Mouse (Mus musculus) layer of hippocampus, adult 2 months (tissue): ENCODE results near the gene Rhbdf2. TPM values are rescaled to one million over a fixed set of nuclear protein-coding genes. Genes with fewer than 3 reads are reported as not detected.

ENCODE experiments used
- DNase-seq, 2 experiments: peaks; one replicate each; pipeline ENCODE4 v3.0.0; 2022; ENCODE audit warnings: low spot score in 2 of 2
- H3K27ac ChIP-seq: fragments of 200-600 bp; 2 replicates; pipeline ENCODE4 v1.8.1; 2022
- H3K4me3 ChIP-seq: fragments of 200-600 bp; 2 replicates; pipeline ENCODE4 v1.8.1; 2022; ENCODE audit warnings: mild to moderate bottlenecking
- CTCF ChIP-seq: fragments of 200-600 bp; conservative IDR thresholded peaks from 2 replicates; pipeline ENCODE4 v1.8.1; 2022; ENCODE audit warnings: antibody characterized with exemption, mild to moderate bottlenecking, moderate library complexity
- total RNA-seq, 2 experiments: library from RNA; stranded (reverse); gene quantifications; 2 replicates each; pipeline ENCODE4 v1.2.3; 2021

Rhbdf2 gene
- total RNA-seq, 2 experiments from 2014 or later = 1.4 to 1.6 TPM

GRCm38 (mm10) chr11:116656348-116657191, 29.8 kb upstream of the Rhbdf2 start:
- Histone ChIP-seq H3K27ac (peak overlapping the region; percentile 90), H3K4me3 (no peak overlapping the region)
- no peak for TF ChIP-seq CTCF
- DNase-seq = no peak

GRCm38 (mm10) chr11:116654255-116654821, 27.5 kb upstream of the Rhbdf2 start, which contains the start of gene Cygb:
Gene Cygb, minus strand, starts transcription at chr11:116654313.
- peak within 1 kb of the TSS; percentile 72 for H3K4me3 ChIP-seq
- no peak for TF ChIP-seq CTCF
- DNase-seq = no peak
- H3K27ac ChIP-seq = peak within 1 kb of the TSS; percentile 93

DNA sequence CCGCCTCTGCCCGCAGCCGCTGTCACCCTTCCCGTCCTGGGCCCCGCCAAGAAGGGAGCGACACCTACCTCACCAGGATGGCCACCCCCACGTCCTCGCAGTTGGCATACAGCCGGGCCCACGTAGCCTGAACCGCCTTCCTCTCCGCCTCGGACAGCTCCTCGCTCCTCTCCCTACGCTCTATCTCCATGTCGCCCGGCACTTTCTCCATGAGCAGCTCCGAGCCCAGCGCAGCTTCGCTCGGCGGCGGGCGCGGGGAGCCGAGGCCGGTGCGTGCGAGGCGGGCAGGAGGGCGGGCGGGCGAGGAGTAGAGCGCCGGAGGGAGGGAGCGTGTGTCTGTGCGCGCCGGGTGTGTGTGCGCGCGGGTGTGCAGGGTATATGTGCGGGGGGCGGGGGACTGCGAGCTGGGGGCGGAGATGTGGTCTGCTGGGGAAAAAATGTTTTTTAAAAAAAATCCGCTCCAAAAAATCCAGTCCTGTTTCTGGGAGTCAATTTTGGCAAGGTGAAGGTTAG, 26.9 kb upstream of the Rhbdf2 start:
- no peak for TF ChIP-seq CTCF
- peak in 1 of 2 experiments; percentile 64 for DNase-seq
- H3K27ac ChIP-seq = peak overlapping the region; percentile 93
- H3K4me3 ChIP-seq = peak overlapping the region; percentile 72

DNA sequence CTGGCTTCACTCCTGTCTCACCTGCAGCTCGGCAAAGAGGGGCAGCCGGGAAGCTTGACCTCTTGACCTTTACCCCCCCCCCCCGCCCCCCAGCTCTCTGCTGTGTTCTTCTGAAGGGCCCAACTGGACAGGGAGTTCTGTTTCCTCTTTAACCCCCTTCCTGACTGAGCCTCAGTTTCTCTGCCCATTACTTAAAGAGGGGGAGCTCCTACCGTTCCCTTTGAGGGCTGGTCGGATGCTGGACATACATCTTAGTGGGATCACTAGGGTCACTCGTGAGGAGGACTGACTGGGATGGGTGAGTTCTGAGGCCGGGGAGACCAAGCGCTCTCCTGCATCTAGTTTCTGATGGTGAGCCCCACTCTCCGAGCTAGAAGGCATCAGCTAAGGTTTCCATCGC, 26.4 kb upstream of the Rhbdf2 start, which contains the start of gene Prcd:
Gene Prcd (plus strand): TSS at position 301 of the 400 bp plus-strand sequence.
- peak within 1 kb of the TSS; percentile 93 for H3K27ac ChIP-seq
- peak within 1 kb of the TSS; percentile 72 for H3K4me3 ChIP-seq
- no peak for TF ChIP-seq CTCF
- DNase-seq = no peak

DNA sequence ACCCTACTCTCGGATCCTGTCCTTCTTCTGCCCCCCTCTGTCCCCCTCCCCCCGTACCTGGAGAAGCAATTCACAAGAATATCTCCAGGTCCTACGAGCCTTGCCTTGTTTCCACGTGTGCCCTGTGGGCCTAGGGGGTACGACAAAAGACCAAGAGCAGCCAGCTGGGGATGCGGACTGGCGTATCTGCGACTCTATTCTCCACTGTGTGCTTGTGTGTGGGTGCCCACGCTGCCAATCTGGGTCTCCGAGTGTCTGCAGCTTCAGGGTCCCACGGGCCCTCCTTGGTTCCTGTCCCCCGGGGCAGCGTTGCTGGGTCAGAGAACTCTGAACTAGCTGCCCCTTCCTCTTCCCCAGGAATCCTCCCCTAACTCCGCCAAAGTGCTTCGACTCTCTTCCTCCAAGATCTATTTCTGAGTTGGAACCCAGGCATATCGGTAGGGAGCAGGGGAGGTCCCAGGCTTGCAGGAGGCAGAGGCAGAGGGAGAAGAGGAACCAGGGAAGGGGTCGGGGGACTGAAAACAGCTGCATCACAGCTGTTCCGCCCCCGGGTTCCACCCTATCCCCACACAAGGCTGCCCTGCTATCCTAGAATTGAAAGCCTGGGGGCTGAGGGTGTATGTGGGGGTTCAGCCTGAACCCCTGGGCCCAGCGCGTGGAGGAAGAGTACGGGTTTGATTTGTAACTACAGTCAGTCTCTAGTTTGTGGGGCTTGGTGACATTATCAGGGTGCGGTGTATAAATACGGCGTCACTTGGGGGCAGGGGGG, 25.7 kb upstream of the Rhbdf2 start:
- H3K27ac ChIP-seq = peak overlapping the region; percentile 93

GRCm38 (mm10) chr11:116651339-116651738, 24.5 kb upstream of the Rhbdf2 start:
- TF ChIP-seq CTCF = no peak
- peak overlapping the region; percentile 72 for H3K4me3 ChIP-seq
- H3K27ac ChIP-seq = 0 out of 2 replicates have a peak overlapping the region, but pooled peaks have one; percentile 93
- DNase-seq = no peak

More for the DNA sequence above, 25.7 kb upstream of the Rhbdf2 start:
- no peak for TF ChIP-seq CTCF
- peak overlapping the region; percentile 72 for H3K4me3 ChIP-seq
- DNase-seq = no peak

DNA sequence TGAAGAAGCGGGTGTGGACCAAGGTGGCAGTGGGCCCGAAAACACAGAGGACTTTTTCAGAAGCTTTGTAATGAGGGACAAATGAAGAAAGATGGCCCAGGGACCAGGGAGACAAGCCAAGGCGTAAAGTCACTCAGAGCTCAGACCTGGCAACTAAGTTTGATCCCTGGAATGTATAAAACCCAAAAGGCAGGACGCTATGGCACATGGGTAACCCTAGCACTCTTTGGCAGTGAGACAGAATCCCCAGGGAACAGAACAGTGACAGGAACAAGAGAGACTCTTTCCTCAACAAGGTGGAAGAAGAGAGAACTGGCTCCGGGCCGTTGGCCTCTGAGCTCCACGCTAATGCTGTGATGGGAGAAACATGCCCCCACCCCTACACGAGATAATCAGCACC, 24.0 kb upstream of the Rhbdf2 start:
- H3K4me3 ChIP-seq = peak overlapping the region; percentile 72; the same call in 1 of the 2 replicates
- no peak for DNase-seq
- no peak overlapping the region for H3K27ac ChIP-seq
- no peak for TF ChIP-seq CTCF

DNA sequence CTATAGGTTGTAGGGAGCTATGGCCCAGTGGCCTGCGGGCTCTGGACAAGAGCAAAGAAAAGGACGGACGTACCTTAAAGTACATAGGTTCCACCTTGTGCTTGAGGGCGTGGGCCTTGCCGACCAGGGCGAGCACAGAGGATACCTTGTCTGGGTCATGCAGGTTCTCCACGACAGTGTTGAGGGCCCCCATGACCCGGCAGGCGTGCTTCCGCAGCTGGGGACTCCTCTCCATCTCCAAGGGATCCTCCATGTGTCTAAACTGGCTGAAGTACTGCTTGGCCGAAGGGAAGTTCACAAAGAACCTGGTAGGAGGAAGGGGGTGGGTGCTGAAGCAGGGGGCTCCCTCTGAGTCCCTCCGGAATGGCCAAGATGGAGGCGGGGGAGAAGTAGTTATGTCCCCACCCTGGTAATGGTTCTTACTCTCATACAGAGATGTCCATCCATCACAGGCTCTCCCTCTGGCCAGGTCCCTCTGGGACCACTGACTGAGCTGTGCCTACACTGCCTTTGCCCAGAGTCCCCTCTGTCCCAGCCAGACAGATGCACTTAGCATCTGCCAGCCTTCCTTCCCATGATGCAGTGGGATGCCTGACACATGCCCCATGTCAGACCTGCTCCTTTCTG, 23.0 kb upstream of the Rhbdf2 start:
- Histone ChIP-seq H3K4me3 (no peak overlapping the region), H3K27ac (no peak overlapping the region)
- DNase-seq = no peak
- TF ChIP-seq CTCF = no peak

DNA sequence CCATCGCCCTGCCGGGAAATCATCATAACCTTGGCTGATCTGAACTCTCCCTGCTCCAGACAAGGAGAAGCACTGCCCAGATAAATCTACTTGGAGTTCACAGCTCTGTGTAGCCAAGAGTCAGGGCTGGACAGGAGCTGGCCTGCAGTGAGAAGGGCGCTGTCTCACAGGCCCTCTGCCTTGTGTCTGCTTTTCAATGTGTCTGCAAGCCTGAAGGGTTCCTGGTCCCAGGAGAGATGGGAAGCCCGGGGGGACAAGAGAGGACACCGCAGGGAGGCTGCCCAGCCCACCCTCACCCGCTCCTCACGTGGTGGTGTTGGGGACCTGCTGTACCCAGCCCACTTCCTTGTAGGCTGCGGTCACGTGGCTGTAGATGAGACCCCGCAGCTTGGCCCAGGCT, 22.2 kb upstream of the Rhbdf2 start:
- no peak for DNase-seq
- H3K4me3 ChIP-seq = no peak overlapping the region
- no peak for TF ChIP-seq CTCF
- H3K27ac ChIP-seq = no peak overlapping the region

- H3K4me3 ChIP-seq = no peak overlapping the region
- DNase-seq = no peak
- no peak overlapping the region for H3K27ac ChIP-seq
- no peak for TF ChIP-seq CTCF
Measured at GRCm38 (mm10) chr11:116648213-116648921, 21.5 kb upstream of the Rhbdf2 start.

- no peak for TF ChIP-seq CTCF
- DNase-seq = no peak
- Histone ChIP-seq H3K27ac (no peak overlapping the region), H3K4me3 (no peak overlapping the region)
Measured at GRCm38 (mm10) chr11:116647340-116647991, 20.6 kb upstream of the Rhbdf2 start.

GRCm38 (mm10) chr11:116646771-116647170, 20.0 kb upstream of the Rhbdf2 start:
- Histone ChIP-seq H3K4me3 (no peak overlapping the region), H3K27ac (no peak overlapping the region)
- no peak for DNase-seq
- no peak for TF ChIP-seq CTCF
